Mouse (Mus musculus) urinary bladder, postnatal 4 days (tissue): ENCODE measurements at regions not wholly inside any gene's neighbourhood (a gene's known extent, or its start where the extent isn't known, plus 50 kb on each side); places are given as distances from the start of the nearest gene placed in this dataset.
A peak's percentile ranks its signal among the peaks of the same experiment; 100 is the strongest.

ENCODE experiments used
- DNase-seq, 2 experiments: peaks; one replicate each; pipeline ENCODE4 v3.0.0; 2021 to 2022; ENCODE audit warnings: low spot score in 2 of 2

DNA sequence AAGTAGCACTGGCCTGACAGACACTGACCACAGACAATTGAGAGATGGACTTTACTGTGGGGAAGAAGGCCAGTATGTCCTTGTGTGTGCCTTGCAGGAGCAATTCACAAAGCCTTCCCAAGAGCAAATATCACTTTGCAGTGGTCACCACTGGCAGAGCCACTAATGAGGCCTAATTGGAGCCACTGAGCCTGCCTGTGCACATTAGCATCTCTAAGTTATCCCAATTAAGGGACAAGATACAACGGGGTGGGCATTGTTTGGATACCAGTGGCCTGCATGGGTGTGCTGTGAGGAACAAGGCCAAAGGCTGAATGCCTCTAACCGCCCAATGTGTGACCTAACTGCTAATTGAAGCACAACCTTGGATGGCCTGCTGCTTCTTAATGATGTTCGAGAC lies 433.4 kb upstream of the Ptbp2 start:
- DNase-seq = no peak

DNA sequence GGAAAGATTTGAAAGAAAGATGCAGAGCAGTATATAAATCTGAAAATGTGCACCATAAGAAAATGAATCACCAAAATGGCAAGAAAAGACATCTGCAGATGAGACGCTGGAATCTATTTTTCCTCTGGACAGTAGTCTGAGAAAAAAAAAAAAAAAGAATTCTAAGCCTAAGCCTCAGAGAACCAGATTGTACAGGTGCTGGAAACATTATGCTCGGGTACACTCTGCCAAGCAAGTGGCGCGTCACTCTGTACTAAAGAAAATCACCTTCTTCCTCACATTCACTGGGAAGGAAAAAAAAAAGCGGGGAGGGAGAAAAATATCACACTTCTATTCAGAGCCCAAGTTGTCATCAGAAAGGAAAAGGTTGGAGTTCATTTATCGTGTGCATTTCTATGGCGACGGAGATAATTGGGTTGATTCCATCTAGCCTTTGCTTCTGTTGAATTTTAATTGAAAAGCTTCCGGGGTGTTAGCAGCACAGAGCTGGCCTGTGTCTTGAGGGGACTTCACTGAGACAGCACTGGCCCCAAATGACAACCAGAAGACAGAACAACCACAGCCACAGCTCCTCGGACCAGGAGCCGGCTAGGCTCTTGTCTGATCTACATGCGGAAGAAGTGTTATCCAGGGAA lies 430.5 kb upstream of the Ptbp2 start:
- DNase-seq = no peak

GRCm38 (mm10) chr3:120199403-120199802 lies 415.1 kb upstream of the Ptbp2 start:
- no peak for DNase-seq

GRCm38 (mm10) chr3:120194501-120194900 lies 410.2 kb upstream of the Ptbp2 start:
- no peak for DNase-seq

DNA sequence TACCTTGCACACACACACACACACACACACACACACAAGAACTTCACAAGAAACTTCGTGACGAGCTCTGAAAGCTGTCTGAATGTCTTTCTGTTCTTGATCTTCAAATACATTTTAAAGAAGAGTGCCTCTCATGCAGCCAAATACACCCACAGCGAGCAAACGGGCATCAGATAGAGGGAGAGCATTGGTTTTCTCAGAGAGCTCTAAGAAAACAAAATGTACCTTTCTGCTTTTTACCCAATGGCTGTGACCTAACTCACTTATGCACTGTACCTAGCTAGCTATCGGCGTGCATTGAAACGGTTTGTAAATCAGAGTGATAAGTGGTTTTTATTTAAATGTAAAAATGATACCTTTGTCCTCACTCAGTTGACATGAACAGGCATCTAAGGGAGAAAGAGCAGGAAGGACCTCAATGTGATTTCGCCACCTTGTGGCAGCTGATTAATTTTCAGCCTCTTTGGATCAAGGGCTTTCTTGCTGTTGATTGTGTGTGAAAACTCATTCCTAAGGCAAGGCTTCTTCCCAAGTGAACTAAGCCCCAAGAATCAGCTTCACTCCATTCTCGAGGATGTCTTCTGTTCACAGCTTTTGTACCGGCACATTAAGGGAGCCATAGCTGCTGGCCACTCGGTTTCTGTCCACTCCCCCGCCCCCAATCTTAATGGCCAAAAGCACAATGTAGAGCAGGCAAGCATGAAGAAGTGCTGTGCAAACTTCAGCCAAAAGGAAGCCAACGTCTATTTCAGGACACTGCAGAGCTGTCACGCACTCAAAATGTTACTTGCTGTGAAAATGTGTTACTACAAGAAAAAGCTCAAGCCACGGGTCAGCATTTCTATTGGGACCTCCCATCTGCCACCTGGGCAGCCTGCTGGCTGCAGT lies 408.4 kb upstream of the Ptbp2 start:
- peak; percentile 39 to 63 for DNase-seq

GRCm38 (mm10) chr3:120189606-120190005 lies 405.3 kb upstream of the Ptbp2 start:
- DNase-seq = no peak

DNA sequence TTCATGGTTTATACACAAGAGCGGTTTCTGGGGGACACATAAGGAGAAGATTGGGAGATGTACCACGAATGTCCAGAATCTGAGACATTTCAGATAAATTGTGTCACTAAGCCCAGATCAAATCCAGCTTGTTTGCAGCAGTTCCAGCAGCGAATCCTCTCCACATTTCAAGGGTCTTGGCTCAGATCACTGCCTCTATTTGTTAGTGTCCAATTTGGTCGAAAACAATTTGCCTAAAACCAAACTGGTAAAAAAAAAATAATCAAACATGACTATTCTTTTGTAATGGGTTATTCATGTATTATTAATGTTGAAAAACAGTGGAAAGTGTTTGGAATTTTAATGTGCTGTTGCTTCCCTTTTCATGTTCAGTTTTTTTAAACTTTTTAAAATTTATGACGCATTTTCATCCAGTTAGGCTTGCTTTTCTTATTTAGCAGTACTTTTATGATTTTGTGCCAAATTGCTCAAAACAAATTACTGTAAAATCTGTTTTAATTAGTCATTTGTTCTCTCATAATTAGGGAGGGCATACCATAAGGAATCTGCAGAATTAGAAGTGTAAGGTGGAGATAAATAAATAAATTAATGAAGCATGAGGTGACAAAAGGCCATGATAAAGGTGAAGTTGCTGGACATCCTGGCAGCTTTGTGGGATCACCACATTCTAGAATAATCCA lies 396.8 kb upstream of the Ptbp2 start:
- DNase-seq = no peak

GRCm38 (mm10) chr3:120175632-120176031 lies 391.4 kb upstream of the Ptbp2 start:
- DNase-seq = no peak
